Mouse (Mus musculus) brain, embryonic 14.5 days (tissue): ENCODE measurements around the gene Ctrl.

Source experiments
- CTCF ChIP-seq: fragments of 200-500 bp; IDR thresholded peaks from 2 replicates; pipeline ENCODE4 v1.5.1; 2012; ENCODE audit warnings: inconsistent platforms, mild to moderate bottlenecking, moderate library complexity, borderline replicate concordance; ENCODE audit not compliant: insufficient read depth, insufficient read length; ENCODE audit errors: extremely low read depth
- POLR2A ChIP-seq: fragments of 200-500 bp; IDR thresholded peaks from 2 replicates; pipeline ENCODE4 v1.6.1; 2012; ENCODE audit warnings: mild to moderate bottlenecking, inconsistent platforms, borderline replicate concordance; ENCODE audit not compliant: poor library complexity, insufficient read depth, insufficient read length, severe bottlenecking; ENCODE audit errors: extremely low read depth

- TF ChIP-seq CTCF: no peak
- TF ChIP-seq POLR2A: no peak
Measured at GRCm38 (mm10) chr8:105961101-105961500, 27.4 kb upstream of the Ctrl start.
